Mouse (Mus musculus): ENCODE measurements around the gene Nagpa. TPM values are rescaled to one million over a fixed set of nuclear protein-coding genes. Genes with fewer than 3 reads are reported as not detected.

The Nagpa gene
- polyA plus RNA-seq, 1 experiment from 2014 or later = 15.0 TPM

DNA sequence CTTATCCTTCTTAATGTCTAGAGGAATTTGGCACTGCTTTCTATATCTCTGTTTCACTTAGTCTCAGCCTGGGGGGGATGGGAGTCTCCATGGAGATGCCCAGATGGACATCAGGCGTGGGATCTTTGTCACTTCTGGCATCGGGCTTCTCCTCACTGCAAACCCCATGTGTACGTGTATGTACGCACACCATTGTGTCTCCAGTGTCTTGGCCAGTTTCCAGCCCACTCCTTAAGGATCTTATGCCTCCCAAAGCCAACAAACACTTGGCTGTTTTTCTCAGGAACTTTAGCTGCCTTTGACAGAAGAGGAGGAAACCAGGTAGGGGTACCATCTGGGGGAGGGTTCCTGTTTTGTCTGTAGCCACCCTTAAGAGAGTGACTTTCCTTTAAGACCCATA lies 17.6 kb upstream of the Nagpa start:
- Histone ChIP-seq H3K9ac (ENCODE audit: low read depth, low read length) (no peak overlapping the region), H3K9me3 (replicated peaks; ENCODE audit: low read length) (no peaks in the 10 kb centered on the region), H3K4me2 (ENCODE audit: low read length) (0 out of 2 replicates have a peak overlapping the region, but pooled peaks have one; percentile 28), H3K27me3 (ENCODE audit: insufficient read depth, low read length) (no peaks in the 10 kb centered on the region), H3K36me3 (ENCODE audit: insufficient read depth, low read length) (no peaks in the 10 kb centered on the region), H3K4me3 (replicated peaks; ENCODE audit: low read depth, low read length) (no peak overlapping the region), H3K4me1 (replicated peaks; ENCODE audit: insufficient read depth, low read length) (no peaks in the 10 kb centered on the region), H3K27ac (no peak overlapping the region)
- no peak for DNase-seq (ENCODE audit: low spot score)
- 53% methylated on average over 4 of the region's 4 CpGs for WGBS
- TF ChIP-seq CTCF (IDR thresholded peaks at IDR 0.05; ENCODE audit: low read depth) = no peak
- no peak for ATAC-seq (replicated peaks; ENCODE audit: low FRiP score, low read depth)

DNA sequence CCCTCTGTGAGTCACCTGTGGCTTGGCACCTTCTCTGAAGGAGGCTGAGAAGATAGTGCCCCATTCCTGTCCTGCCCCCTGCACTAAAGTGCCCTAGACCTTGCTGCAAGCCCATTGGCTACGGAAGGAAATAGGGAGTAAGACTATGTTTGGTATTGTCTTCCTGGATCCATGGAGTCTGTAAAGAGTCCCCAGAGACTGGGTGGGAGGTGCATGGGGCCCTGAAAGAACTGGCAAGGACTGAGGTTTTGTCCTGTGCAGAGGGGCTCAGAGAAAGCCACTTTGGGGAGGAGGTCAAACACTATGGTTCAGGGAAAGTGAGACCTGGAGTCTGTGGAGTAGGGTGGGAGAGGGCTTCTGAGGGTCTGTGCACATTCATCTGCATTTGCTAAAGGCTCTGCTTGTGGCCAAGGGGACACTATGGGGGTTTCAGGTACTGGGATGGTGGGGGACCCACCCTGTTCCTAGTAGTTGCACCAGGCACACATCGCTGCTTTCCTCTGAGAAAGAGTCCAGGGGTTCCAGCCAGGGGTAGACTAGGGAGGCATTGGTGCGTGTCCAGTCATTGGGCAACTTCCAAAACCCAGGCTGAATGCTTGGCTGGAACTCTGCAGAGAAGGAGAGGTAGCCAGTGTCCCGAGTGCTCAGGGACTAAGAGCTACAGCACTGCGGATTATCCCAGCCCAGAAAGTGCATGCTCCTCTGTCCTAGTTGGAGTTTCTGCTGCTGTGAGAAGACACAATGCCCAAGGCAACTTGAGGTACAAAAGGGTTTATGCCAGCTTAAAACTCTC lies 13.7 kb upstream of the Nagpa start:
- WGBS = 65% methylated on average over 5 of the region's 5 CpGs
- ATAC-seq (replicated peaks; ENCODE audit: low FRiP score, low read depth) = no peak
- TF ChIP-seq CTCF (IDR thresholded peaks at IDR 0.05; ENCODE audit: low read depth) = no peak

DNA sequence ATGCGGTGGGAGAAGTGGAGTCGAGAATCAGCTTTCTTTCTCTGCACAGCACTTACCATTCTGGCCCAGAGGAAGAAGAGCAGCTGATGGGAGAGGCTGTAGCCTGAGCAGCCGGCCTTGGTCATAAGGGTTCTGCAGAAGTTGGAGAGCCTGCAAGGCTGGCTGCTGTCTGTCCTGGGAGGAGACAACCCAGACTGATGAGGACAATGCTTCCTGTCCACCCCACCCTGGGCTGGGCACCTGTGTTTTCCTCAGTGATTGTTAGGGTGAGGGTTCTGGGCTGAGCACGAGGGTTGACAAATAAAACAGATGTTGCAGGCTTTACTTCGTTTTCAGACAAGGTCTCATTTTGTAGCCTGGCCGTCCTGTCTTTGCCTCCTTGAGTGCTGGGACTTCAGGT lies 12.9 kb upstream of the Nagpa start:
- no peaks in the 10 kb centered on the region for H3K9me3 ChIP-seq (replicated peaks; ENCODE audit: low read length)
- H3K4me3 ChIP-seq (replicated peaks; ENCODE audit: low read depth, low read length) = no peak overlapping the region
- ATAC-seq (replicated peaks; ENCODE audit: low FRiP score, low read depth) (no peak), DNase-seq (ENCODE audit: low spot score) (no peak)
- H3K27me3 ChIP-seq (ENCODE audit: insufficient read depth, low read length) = no peaks in the 10 kb centered on the region
- no peak overlapping the region for H3K27ac ChIP-seq
- H3K9ac ChIP-seq (ENCODE audit: low read depth, low read length) = no peak overlapping the region
- no peak for TF ChIP-seq CTCF (IDR thresholded peaks at IDR 0.05; ENCODE audit: low read depth)
- no peaks in the 10 kb centered on the region for H3K4me1 ChIP-seq (replicated peaks; ENCODE audit: insufficient read depth, low read length)
- 43% methylated on average over 6 of the region's 6 CpGs for WGBS
- H3K36me3 ChIP-seq (ENCODE audit: insufficient read depth, low read length) = no peaks in the 10 kb centered on the region
- H3K4me2 ChIP-seq (ENCODE audit: low read length) = no peak overlapping the region

More for the DNA sequence above, 13.7 kb upstream of the Nagpa start:
- Histone ChIP-seq H3K27ac (no peak overlapping the region), H3K4me2 (ENCODE audit: low read length) (no peak overlapping the region), H3K27me3 (ENCODE audit: insufficient read depth, low read length) (no peaks in the 10 kb centered on the region), H3K4me1 (replicated peaks; ENCODE audit: insufficient read depth, low read length) (no peaks in the 10 kb centered on the region), H3K9me3 (replicated peaks; ENCODE audit: low read length) (no peaks in the 10 kb centered on the region), H3K9ac (ENCODE audit: low read depth, low read length) (no peak overlapping the region), H3K4me3 (replicated peaks; ENCODE audit: low read depth, low read length) (no peak overlapping the region), H3K36me3 (ENCODE audit: insufficient read depth, low read length) (no peaks in the 10 kb centered on the region)
- no peak for DNase-seq (ENCODE audit: low spot score)

DNA sequence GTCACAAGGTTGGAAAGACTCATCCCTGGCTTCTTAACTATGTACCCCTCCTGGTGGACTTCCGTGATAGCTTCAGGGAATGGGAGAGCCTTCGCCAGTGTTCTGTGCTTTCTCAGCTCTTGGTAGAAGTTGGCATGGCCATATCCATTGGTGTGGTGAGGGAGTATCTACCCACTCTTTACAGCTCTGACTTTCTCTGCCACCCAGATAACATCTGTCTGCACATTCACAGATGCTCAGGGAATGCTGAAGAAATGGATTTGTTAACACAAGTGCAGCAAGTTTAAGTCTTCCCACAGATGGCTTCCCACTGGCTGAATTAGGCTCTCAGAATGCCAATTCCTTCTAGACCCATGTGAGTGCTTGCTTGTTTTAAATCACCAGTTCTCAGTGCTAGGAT lies 10.3 kb upstream of the Nagpa start:
- ATAC-seq (replicated peaks; ENCODE audit: low FRiP score, low read depth) = no peak
- Histone ChIP-seq H3K4me1 (replicated peaks; ENCODE audit: insufficient read depth, low read length) (no peaks in the 10 kb centered on the region), H3K36me3 (ENCODE audit: insufficient read depth, low read length) (no peaks in the 10 kb centered on the region), H3K27me3 (ENCODE audit: insufficient read depth, low read length) (no peaks in the 10 kb centered on the region), H3K9me3 (replicated peaks; ENCODE audit: low read length) (no peaks in the 10 kb centered on the region), H3K9ac (ENCODE audit: low read depth, low read length) (no peak overlapping the region), H3K4me3 (replicated peaks; ENCODE audit: low read depth, low read length) (no peak overlapping the region), H3K4me2 (ENCODE audit: low read length) (no peak overlapping the region), H3K27ac (no peak overlapping the region)
- DNase-seq (ENCODE audit: low spot score) = no peak
- TF ChIP-seq CTCF (IDR thresholded peaks at IDR 0.05; ENCODE audit: low read depth) = no peak
- WGBS = 87% methylated on average over 2 of the region's 2 CpGs

DNA sequence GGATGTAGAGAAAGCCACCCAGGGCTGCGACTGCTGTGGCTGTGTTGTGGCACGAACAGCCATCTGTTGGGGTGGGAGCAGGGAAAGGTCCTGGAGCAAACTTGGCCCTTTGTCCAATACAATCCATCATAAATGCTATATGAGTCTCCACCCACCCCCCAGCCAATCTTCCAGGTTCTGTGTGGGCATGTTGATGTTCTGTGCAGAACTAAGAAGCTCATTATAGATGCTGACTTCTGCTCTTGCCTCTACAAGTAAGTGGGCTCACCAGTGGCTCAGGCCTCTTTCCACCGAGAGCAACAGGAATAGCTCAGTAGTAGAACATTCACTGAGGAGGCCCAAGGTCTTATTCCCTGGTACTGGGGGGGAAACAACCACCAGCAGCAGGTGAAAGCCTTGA lies 8.3 kb upstream of the Nagpa start:
- ATAC-seq (replicated peaks; ENCODE audit: low FRiP score, low read depth) = no peak
- 83% methylated on average over 3 of the region's 3 CpGs for WGBS

DNA sequence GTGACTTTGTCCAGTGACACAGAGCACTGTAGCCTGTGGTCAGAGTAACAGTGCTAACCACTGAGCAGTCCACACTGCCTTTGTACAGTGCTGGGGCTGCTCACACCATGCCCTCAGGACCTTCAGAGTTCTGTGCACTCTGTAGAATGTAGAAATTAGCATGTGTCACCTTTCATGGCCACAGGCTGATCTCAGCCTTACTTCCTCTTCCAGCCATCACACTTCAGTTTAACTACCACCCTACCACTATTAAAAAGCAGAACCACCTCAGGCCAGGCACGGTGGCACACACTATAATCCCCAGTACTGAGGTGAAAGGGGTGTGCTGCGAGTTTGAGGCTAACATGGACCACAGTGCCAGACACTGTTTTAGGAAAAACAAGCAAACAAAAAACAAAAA lies 6.6 kb upstream of the Nagpa start:
- DNase-seq (ENCODE audit: low spot score) (no peak), ATAC-seq (replicated peaks; ENCODE audit: low FRiP score, low read depth) (no peak)
- WGBS = 75% methylated on average over 2 of the region's 2 CpGs
- Histone ChIP-seq H3K4me2 (ENCODE audit: low read length) (no peak overlapping the region), H3K4me1 (replicated peaks; ENCODE audit: insufficient read depth, low read length) (no peaks in the 10 kb centered on the region), H3K36me3 (ENCODE audit: insufficient read depth, low read length) (no peaks in the 10 kb centered on the region), H3K4me3 (replicated peaks; ENCODE audit: low read depth, low read length) (no peak overlapping the region), H3K9ac (ENCODE audit: low read depth, low read length) (no peak overlapping the region), H3K27me3 (ENCODE audit: insufficient read depth, low read length) (no peaks in the 10 kb centered on the region), H3K27ac (no peak overlapping the region), H3K9me3 (replicated peaks; ENCODE audit: low read length) (no peaks in the 10 kb centered on the region)
- TF ChIP-seq CTCF (IDR thresholded peaks at IDR 0.05; ENCODE audit: low read depth) = no peak

More for the DNA sequence above, 8.3 kb upstream of the Nagpa start:
- no peak overlapping the region for H3K4me3 ChIP-seq (replicated peaks; ENCODE audit: low read depth, low read length)
- no peak overlapping the region for H3K4me2 ChIP-seq (ENCODE audit: low read length)
- no peak for DNase-seq (ENCODE audit: low spot score)
- H3K9ac ChIP-seq (ENCODE audit: low read depth, low read length) = no peak overlapping the region
- TF ChIP-seq CTCF (IDR thresholded peaks at IDR 0.05; ENCODE audit: low read depth) = no peak
- no peaks in the 10 kb centered on the region for H3K9me3 ChIP-seq (replicated peaks; ENCODE audit: low read length)
- no peaks in the 10 kb centered on the region for H3K36me3 ChIP-seq (ENCODE audit: insufficient read depth, low read length)
- no peak overlapping the region for H3K27ac ChIP-seq
- no peaks in the 10 kb centered on the region for H3K27me3 ChIP-seq (ENCODE audit: insufficient read depth, low read length)
- H3K4me1 ChIP-seq (replicated peaks; ENCODE audit: insufficient read depth, low read length) = no peaks in the 10 kb centered on the region
